In the genomic region with DNA sequence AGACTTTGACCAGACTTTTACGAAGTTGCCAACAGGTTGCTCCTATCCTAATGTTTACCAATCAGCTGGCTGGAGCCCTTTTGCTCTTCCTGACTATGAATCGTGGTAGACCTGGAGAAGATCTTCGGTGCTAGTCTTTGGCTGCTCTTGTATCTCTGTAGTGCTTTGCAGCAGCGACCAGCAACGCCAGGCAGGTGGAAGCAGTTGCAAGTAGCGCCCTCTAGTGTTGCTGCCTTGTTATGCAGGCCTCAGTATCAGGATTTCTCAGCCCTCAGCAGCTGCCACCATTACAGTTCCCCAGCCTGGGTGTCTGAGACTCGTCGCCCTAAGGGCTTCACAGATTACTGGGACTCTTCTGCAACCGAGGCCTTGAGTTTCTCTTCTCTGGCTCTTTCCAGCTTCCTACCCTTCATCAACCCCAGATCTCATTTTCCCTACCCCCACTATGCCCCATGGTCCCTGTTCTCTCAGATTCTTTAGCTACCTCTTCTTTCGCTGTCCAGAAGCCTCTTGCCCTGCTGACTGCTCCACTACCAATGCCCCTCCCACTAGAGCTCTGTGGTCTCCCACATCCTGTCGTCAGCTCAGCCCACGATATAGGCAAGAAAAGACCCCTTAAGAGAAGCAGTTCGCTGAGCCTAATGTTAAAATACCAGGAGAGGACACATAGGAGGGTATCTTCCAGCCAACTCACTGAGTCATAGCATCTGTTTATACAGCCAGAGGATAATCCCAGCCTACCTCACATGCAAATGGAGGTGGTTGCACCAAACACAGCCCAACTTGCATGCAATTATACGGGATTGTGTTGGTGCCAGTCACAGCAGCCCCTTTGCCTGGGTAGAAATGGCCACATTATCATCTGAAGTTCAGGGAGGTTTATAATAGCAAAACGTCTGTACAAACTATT, we compare ENCODE assay signal across 9 mouse cellular contexts.
A peak's percentile ranks its signal among the peaks of the same experiment; 100 is the strongest.
DNase-seq lines count a peak whose midpoint lies in the region; ATAC-seq and TF ChIP-seq lines count a peak whose summit lies in the region.
"Had no signal": no experiment of that assay in that cellular context is flagged by ENCODE, and none has a peak within 500 bp of the region (broad histone marks: within the 10 kb centered on the region; RNA-seq: fewer than 3 reads in every experiment).

No protein-coding gene starts in this region.

- no peaks in the 10 kb centered on the region for H3K9me3 ChIP-seq in liver, postnatal 0 days (ENCODE audit: low read length)

- WGBS in spleen, adult 2 months, result 23% methylated on average over 15 of the region's 15 CpGs
- WGBS in liver, postnatal 0 days (ENCODE audit: insufficient replicate concordance), result 26% methylated on average over 15 of the region's 15 CpGs

- no peak overlapping the region for H3K4me2 ChIP-seq in liver, postnatal 0 days (ENCODE audit: low read depth, low read length)

- no peak for TF ChIP-seq POLR2A in spleen, adult 2 months (IDR thresholded peaks at IDR 0.05; ENCODE audit: low read depth, low read length)

- H3K27ac ChIP-seq in spleen, adult 2 months (ENCODE audit: insufficient read depth, low read length), result no peak overlapping the region
- H3K27ac ChIP-seq in liver, postnatal 0 days (ENCODE audit: low read depth), result no peak overlapping the region

- peak; percentile 19 for DNase-seq in cerebellum, adult 11 months
- DNase-seq in cerebellum, adult 11-12 months, result no peak
- DNase-seq in spleen, adult 2 months (ENCODE audit: low read depth in 1 of 2, low spot score in 2 of 2), result no peak
- no peak for DNase-seq in spleen, postnatal 36 days (ENCODE audit: low spot score in 2 of 2)
- peak; percentile 77 for DNase-seq in embryo, embryonic 11 days
- peak; percentile 26 to 73 for DNase-seq in kidney, adult 8-10 months
- DNase-seq in liver, postnatal 0 days, result peak; percentile 62
- peak; percentile 5 for DNase-seq in splenic B cell, adult 2 months (ENCODE audit: low read depth, low spot score)

- no peaks in the 10 kb centered on the region for H3K4me1 ChIP-seq in spleen, adult 2 months (ENCODE audit: control insufficient read depth, insufficient read depth, insufficient read length)
- H3K4me1 ChIP-seq in liver, postnatal 0 days (ENCODE audit: insufficient read depth), result 0 out of 2 replicates have a peak, but pooled peaks cover 2% of the 10 kb centered on the region

- TF ChIP-seq EP300 in liver, postnatal 0 days (IDR thresholded peaks at IDR 0.05; ENCODE audit: low read depth), result no peak

- TF ChIP-seq CTCF in spleen, adult 2 months (IDR thresholded peaks at IDR 0.05; ENCODE audit: extremely low read depth, insufficient read depth, insufficient read length, insufficient replicate concordance), result peak; percentile 37; the same call in 1 of the 2 replicates
- TF ChIP-seq CTCF in liver, postnatal 0 days (IDR thresholded peaks at IDR 0.05; ENCODE audit: low read depth), result peak; percentile 77

- ATAC-seq in liver, postnatal 0 days, result no peak

- H3K4me3 ChIP-seq in spleen, adult 2 months (ENCODE audit: extremely low read depth, insufficient read depth, insufficient read length), result no peak overlapping the region
- H3K4me3 ChIP-seq in liver, postnatal 0 days (ENCODE audit: low read depth, low read length), result no peak overlapping the region

- H3K9ac ChIP-seq in liver, postnatal 0 days (replicated peaks), result no peak overlapping the region

- H3K27me3 ChIP-seq in spleen, adult 2 months (ENCODE audit: control insufficient read depth, insufficient read depth, low read length), result no peaks in the 10 kb centered on the region
- no peaks in the 10 kb centered on the region for H3K27me3 ChIP-seq in liver, postnatal 0 days (ENCODE audit: insufficient read depth, low read length)
- no peaks in the 10 kb centered on the region for H3K27me3 ChIP-seq in splenic B cell, adult 2 months (ENCODE audit: control insufficient read depth, insufficient read depth, low read length, poor library complexity, severe bottlenecking)

- no peaks in the 10 kb centered on the region for H3K36me3 ChIP-seq in spleen, adult 2 months (ENCODE audit: control insufficient read depth, insufficient read depth, low read length)
- no peaks in the 10 kb centered on the region for H3K36me3 ChIP-seq in liver, postnatal 0 days (replicated peaks; ENCODE audit: insufficient read depth, low read length)
- H3K36me3 ChIP-seq in splenic B cell, adult 2 months (ENCODE audit: control insufficient read depth, insufficient read depth, low read length, poor library complexity, severe bottlenecking), result no peaks in the 10 kb centered on the region
- H3K36me3 ChIP-seq: G1E had no signal

Comparison
In these comparisons a context has a peak if more than half of its experiments do, and no peak if none do; other contexts are left out.
1. DNase-seq: peak in cerebellum, adult 11 months (single experiment), embryo, embryonic 11 days (single experiment), kidney, adult 8-10 months (2 of 2), liver, postnatal 0 days (single experiment) and splenic B cell, adult 2 months (single experiment); none in cerebellum, adult 11-12 months (single experiment), spleen, adult 2 months (0 of 2) and spleen, postnatal 36 days (0 of 2).